Mouse (Mus musculus): ENCODE measurements around the gene Gm21992.
"Not testable (repeated sequence)": the region's sequence is repeated elsewhere in the genome, so short reads cannot be mapped to it uniquely, and the experiment has no call there.

Gene Gm21992

GRCm38 (mm10) chr19:4813015-4813414 is 1.6 kb upstream of the Gm21992 start:
- CTCF ChIA-PET: no interaction called here

GRCm38 (mm10) chr19:4812334-4812949 is 1.0 kb upstream of the Gm21992 start:
- CTCF ChIA-PET: not testable (repeated sequence)

- CTCF ChIA-PET: no interaction called here
Observed at GRCm38 (mm10) chr19:4811909-4812242, 464 bp upstream of the Gm21992 start.

GRCm38 (mm10) chr19:4810746-4811062 is 708 bp downstream of the Gm21992 start:
- CTCF ChIA-PET: interaction anchor here (0.6 kb wide), 1 partner anchor 1603 kb away, joined by 4 read pairs; no protein-coding TSS in a partner anchor

- CTCF ChIA-PET: interaction anchor here (0.6 kb wide), 2 partner anchors 174 to 1604 kb away, joined by 4 to 5 read pairs; no protein-coding TSS in a partner anchor
Observed at GRCm38 (mm10) chr19:4810309-4810708, 1.1 kb downstream of the Gm21992 start.

- CTCF ChIA-PET: no interaction called here
Observed at GRCm38 (mm10) chr19:4803283-4803682, 8.1 kb downstream of the Gm21992 start.

- CTCF ChIA-PET: no interaction called here
Observed at GRCm38 (mm10) chr19:4802691-4803091, 8.7 kb downstream of the Gm21992 start.

GRCm38 (mm10) chr19:4799083-4799482 is 12.3 kb downstream of the Gm21992 start:
- CTCF ChIA-PET: no interaction called here

GRCm38 (mm10) chr19:4797846-4798245 is 13.6 kb downstream of the Gm21992 start:
- CTCF ChIA-PET: no interaction called here

- CTCF ChIA-PET: no interaction called here
Observed at GRCm38 (mm10) chr19:4795929-4796328, 15.5 kb downstream of the Gm21992 start.

GRCm38 (mm10) chr19:4793831-4794422 is 17.5 kb downstream of the Gm21992 start, which contains the start of gene Rbm4:
Gene Rbm4 (minus strand): TSS chr19:4793901.
- CTCF ChIA-PET: no interaction called here

GRCm38 (mm10) chr19:4793281-4793830 is 18.1 kb downstream of the Gm21992 start:
- CTCF ChIA-PET: no interaction called here

- CTCF ChIA-PET: no interaction called here
Observed at GRCm38 (mm10) chr19:4786313-4786712, 25.1 kb downstream of the Gm21992 start.

- CTCF ChIA-PET: no interaction called here
Observed at GRCm38 (mm10) chr19:4785206-4785605, 26.2 kb downstream of the Gm21992 start.

GRCm38 (mm10) chr19:4782891-4783290 is 28.5 kb downstream of the Gm21992 start:
- CTCF ChIA-PET: no interaction called here

GRCm38 (mm10) chr19:4772785-4773184 is 38.6 kb downstream of the Gm21992 start:
- CTCF ChIA-PET: no interaction called here

- CTCF ChIA-PET: no interaction called here
Observed at GRCm38 (mm10) chr19:4767507-4768148, 43.8 kb downstream of the Gm21992 start.

- CTCF ChIA-PET: no interaction called here
Observed at GRCm38 (mm10) chr19:4762876-4763275, 48.5 kb downstream of the Gm21992 start.

- CTCF ChIA-PET: not testable (repeated sequence)
Observed at GRCm38 (mm10) chr19:4760544-4760943, 50.9 kb downstream of the Gm21992 start.

- CTCF ChIA-PET: no interaction called here
Observed at GRCm38 (mm10) chr19:4756921-4757320, 54.5 kb downstream of the Gm21992 start.

GRCm38 (mm10) chr19:4756193-4756911 is 55.1 kb downstream of the Gm21992 start, which contains the start of gene Rbm4b:
Gene Rbm4b (plus strand): TSS chr19:4756497.
- CTCF ChIA-PET: no interaction called here

GRCm38 (mm10) chr19:4755565-4756192 is 55.7 kb downstream of the Gm21992 start:
- CTCF ChIA-PET: interaction anchor here (0.6 kb wide), 1 partner anchor 1114 kb away, joined by 3 read pairs; no protein-coding TSS in a partner anchor

Data from spleen, embryonic (tissue).